Mouse (Mus musculus): Measurements from ENCODE around the gene Atxn2.

DNA sequence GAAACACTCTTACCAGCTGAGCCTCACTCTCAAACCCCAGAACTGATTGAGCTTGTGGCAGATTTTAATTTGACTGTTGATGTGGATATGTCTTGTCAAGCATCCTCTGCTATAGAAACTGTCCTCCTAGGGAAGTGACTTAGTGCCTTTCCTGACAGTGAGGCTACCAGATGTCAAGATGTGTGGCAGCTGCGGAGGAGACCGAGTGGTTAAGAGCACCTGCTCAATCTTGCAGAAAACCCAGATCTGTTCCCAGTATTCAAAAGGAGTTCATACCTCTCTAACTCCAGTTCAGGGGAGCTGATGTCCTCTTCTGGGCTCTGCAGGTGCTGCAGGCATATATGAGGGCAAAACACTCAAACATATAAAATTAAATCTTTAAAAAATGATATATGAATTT is 53.9 kb downstream of the Atxn2 start:
- TF ChIP-seq CTCF (IDR thresholded peaks at IDR 0.05; ENCODE audit: extremely low read depth, insufficient read depth, low read length), result no peak
- TF ChIP-seq POLR2A (IDR thresholded peaks at IDR 0.05; ENCODE audit: extremely low read depth, insufficient read depth, low read length), result no peak
